Mouse (Mus musculus) megakaryocyte, embryonic 14.5 days (primary cell): ENCODE data around the gene E330034G19Rik.

Source experiments
- FLI1 ChIP-seq: IDR thresholded peaks from 2 replicates; pipeline ENCODE4 v1.6.1; 2012; ENCODE audit warnings: low read length, inconsistent platforms, mixed read lengths
- GATA1 ChIP-seq: IDR thresholded peaks from 3 replicates; pipeline ENCODE4 v1.6.1; 2012; ENCODE audit warnings: mixed read lengths, low read length, inconsistent platforms, borderline replicate concordance

- TF ChIP-seq FLI1 (no peak), GATA1 (no peak)
These were observed 43.1 kb upstream of the E330034G19Rik start for GRCm38 (mm10) chr14:24249926-24250325.
